Mouse (Mus musculus) liver, adult 2 months (tissue): Measurements from ENCODE around the gene Hist3h2a. TPM values are rescaled to one million over a fixed set of nuclear protein-coding genes. Genes with fewer than 3 reads are reported as not detected.

Source experiments
- DNase-seq: peaks from one replicate; pipeline ENCODE4 v3.0.0-alpha.2; 2011; ENCODE audit warnings: low read depth, low spot score; ENCODE audit errors: extremely low read depth
- H3K27ac ChIP-seq: fragments of 200-500 bp; replicated peaks from 2 replicates; pipeline ENCODE4 v1.5.1; 2012; ENCODE audit warnings: low read depth, mild to moderate bottlenecking, control low read depth, inconsistent platforms, low read length; ENCODE audit not compliant: insufficient read depth
- H3K27me3 ChIP-seq: fragments of 200-500 bp; 2 replicates; pipeline ENCODE4 v1.6.1; 2012; ENCODE audit warnings: mild to moderate bottlenecking, moderate library complexity, low read length, inconsistent platforms; ENCODE audit not compliant: control insufficient read depth, insufficient read depth
- H3K36me3 ChIP-seq: fragments of 200-500 bp; 2 replicates; pipeline ENCODE4 v1.6.1; 2012; ENCODE audit warnings: low read length, inconsistent platforms; ENCODE audit not compliant: control insufficient read depth, insufficient read depth
- H3K4me1 ChIP-seq: fragments of 200-500 bp; 2 replicates; pipeline ENCODE4 v1.6.1; 2011; ENCODE audit warnings: low read length; ENCODE audit not compliant: control insufficient read depth, insufficient read depth
- H3K4me3 ChIP-seq: fragments of 200-500 bp; 2 replicates; pipeline ENCODE4 v1.5.1; 2011; ENCODE audit warnings: low read depth, mild to moderate bottlenecking, control low read depth, low read length, moderate library complexity; ENCODE audit not compliant: insufficient read depth
- H3K79me2 ChIP-seq: fragments of 200-500 bp; 2 replicates; pipeline ENCODE4 v1.6.1; 2012; ENCODE audit warnings: inconsistent platforms, mild to moderate bottlenecking, low read length, moderate library complexity; ENCODE audit not compliant: control insufficient read depth, insufficient read depth
- H3K9ac ChIP-seq: fragments of 200-500 bp; 2 replicates; pipeline ENCODE4 v1.6.1; 2012; ENCODE audit warnings: low read depth, mild to moderate bottlenecking, control low read depth, inconsistent platforms, low read length
- CTCF ChIP-seq: fragments of 200-500 bp; IDR thresholded peaks from 2 replicates; pipeline ENCODE4 v1.5.1; 2011; ENCODE audit warnings: low read depth, low read length, control low read depth
- POLR2A ChIP-seq: fragments of 200-500 bp; IDR thresholded peaks from 2 replicates; pipeline ENCODE4 v1.6.1; 2011; ENCODE audit warnings: low read length, control low read depth; ENCODE audit not compliant: insufficient read depth; ENCODE audit errors: extremely low read depth
- WGBS: fragments of 180-500 bp; shearing (Covaris S2); methylation state at CpG from one replicate; pipeline ENCODE4 v1.1.7; 2018; 5-methylcytosine and 5-hydroxymethylcytosine counted together
- polyA plus RNA-seq: library from polyadenylated mRNA; depleted of rRNA; stranded (reverse); fragments of >200 nt; gene quantifications from 2 replicates; pipeline ENCODE4 v1.2.3, GENCODE M21; 2012
- total RNA-seq: library from RNA; depleted of rRNA; stranded (reverse); fragments of >200 nt; gene quantifications from 2 replicates; pipeline ENCODE4 v1.2.3, GENCODE M21; 2014

Gene Hist3h2a
- total and polyA plus RNA-seq, 2 experiments: 2.7 to 7.8 TPM

DNA sequence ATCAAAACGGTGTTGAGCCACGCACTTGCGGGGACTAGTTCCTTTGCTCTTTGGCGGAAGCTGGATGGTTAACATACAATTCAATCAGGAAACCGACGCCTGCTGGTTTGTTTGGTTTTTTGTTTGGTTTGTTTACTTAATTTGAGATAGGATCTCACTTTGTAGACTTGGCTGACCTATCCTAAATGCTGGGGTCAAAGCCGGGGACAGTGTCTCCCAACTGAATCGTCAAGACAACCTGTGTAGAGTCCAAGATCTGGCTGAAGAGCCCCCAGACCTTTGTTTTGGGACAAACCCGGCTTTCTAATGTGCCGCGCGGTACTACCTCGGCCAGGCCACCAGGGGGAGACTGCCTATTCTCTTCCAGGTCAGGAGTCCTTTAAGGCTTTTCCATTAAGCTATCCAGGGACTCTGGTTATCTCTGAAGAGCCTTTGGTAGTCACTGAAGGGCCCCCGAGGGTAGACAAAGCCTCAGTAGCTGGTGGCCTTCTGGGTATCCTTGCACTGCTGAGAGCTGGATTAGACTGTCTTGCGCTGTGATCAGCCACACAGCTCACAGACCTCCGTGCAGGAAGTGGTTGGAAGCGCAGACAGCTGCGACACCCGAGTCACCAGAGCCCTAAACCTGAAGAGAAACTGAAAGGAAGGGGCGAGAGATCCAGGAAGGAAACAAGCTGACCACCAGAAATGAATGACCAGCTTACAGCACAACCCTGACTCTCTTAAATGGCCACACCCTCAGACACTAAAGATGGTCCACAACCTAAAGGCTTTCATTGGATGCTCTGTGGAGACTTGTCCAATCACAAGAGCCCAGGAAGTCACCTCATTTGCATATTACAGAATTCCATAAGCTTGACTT lies 26.5 kb upstream of the Hist3h2a start:
- H3K9ac ChIP-seq: peak overlapping the region; percentile 60
- WGBS: 11% methylated on average over 20 of the region's 20 CpGs
- peaks cover 6% of the 10 kb centered on the region; the same call in 1 of the 2 replicates for H3K36me3 ChIP-seq
- peak overlapping the region; percentile 83 for H3K27ac ChIP-seq
- H3K4me1 ChIP-seq: peaks cover 8% of the 10 kb centered on the region
- peak; percentile 89 for DNase-seq
- no peaks in the 10 kb centered on the region for H3K79me2 ChIP-seq
- no peak for TF ChIP-seq POLR2A
- TF ChIP-seq CTCF: peak; percentile 79
- peak overlapping the region; percentile 8 for H3K4me3 ChIP-seq
- no peaks in the 10 kb centered on the region for H3K27me3 ChIP-seq

DNA sequence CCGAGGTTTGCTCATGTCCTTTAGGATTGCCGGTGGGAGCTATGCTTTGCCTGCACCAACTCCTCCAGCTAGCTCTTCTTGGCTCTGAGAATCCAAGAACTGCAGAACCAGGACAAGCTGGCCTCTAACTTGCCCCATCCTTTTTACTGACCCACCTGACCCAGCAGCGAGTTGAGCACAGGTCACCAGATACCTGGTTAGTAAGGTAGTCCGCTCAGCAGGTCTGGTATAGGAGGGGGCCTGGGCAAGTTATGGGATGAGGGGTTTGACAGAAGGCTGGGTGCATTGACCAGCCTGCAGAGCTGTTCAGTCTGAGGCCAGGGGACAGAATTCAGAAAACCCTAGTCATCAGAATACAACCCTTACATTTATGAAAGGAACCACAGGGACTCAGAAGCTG lies 25.4 kb upstream of the Hist3h2a start:
- Histone ChIP-seq H3K79me2 (no peaks in the 10 kb centered on the region), H3K4me1 (peaks cover 8% of the 10 kb centered on the region), H3K4me3 (no peak overlapping the region), H3K27me3 (no peaks in the 10 kb centered on the region), H3K27ac (no peak overlapping the region), H3K9ac (no peak overlapping the region), H3K36me3 (peaks cover 6% of the 10 kb centered on the region; the same call in 1 of the 2 replicates)
- WGBS: 59% methylated on average over 4 of the region's 4 CpGs
- no peak for DNase-seq
- TF ChIP-seq POLR2A: no peak
- TF ChIP-seq CTCF: no peak

- Histone ChIP-seq H3K27ac (no peak overlapping the region), H3K79me2 (no peaks in the 10 kb centered on the region), H3K4me1 (peaks cover 8% of the 10 kb centered on the region), H3K4me3 (no peak overlapping the region), H3K27me3 (no peaks in the 10 kb centered on the region), H3K36me3 (peaks cover 6% of the 10 kb centered on the region; the same call in 1 of the 2 replicates), H3K9ac (no peak overlapping the region)
- TF ChIP-seq POLR2A: no peak
- TF ChIP-seq CTCF: no peak
- WGBS: 33% methylated on average over 3 of the region's 3 CpGs
- peak; percentile 53 for DNase-seq
These were observed 24.8 kb upstream of the Hist3h2a start for GRCm38 (mm10) chr11:58929641-58930040.

DNA sequence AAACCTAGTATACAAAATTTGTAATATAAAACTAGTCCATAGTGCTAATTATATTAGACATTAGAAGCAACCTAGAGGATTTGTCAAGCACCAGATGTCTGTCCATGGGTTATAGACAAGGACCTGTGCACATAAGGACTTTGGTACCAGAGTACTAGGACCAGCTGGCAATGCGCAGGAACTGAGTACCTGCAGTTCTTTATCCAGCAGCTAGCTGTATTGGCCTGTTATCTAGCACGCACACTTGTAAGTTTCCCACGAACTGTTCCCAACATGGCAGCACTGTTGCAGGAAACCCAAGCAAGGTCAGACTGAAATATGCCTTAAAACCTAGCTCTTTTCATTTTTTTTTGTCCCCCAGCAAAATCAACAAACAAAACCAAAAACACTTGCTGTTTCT lies 24.2 kb upstream of the Hist3h2a start:
- peak; percentile 75 for DNase-seq
- Histone ChIP-seq H3K36me3 (peaks cover 9% of the 10 kb centered on the region), H3K79me2 (no peaks in the 10 kb centered on the region), H3K9ac (no peak overlapping the region), H3K4me1 (peaks cover 8% of the 10 kb centered on the region), H3K27me3 (no peaks in the 10 kb centered on the region), H3K4me3 (no peak overlapping the region), H3K27ac (no peak overlapping the region)
- WGBS: 48% methylated on average over 3 of the region's 3 CpGs
- TF ChIP-seq POLR2A: no peak
- no peak for TF ChIP-seq CTCF

DNA sequence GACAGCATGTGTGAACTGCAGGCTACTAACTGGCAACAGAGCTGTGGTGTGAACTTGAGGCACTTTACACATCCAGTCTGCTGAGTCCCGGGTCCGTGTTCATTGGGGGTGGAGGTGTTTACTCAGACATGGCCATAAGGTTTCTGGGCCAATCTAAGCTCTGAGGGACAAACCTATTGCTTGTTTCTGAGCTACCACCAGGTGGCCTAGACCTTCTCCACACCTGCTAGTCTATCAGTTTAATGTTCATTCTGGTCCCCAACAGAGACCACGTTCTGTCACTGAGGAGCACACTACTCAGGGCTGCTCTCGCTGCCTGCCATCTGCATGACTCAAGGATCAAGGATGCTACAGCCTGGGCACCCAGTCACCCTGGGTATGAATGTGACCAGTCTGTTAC lies 22.9 kb upstream of the Hist3h2a start:
- no peak overlapping the region for H3K4me3 ChIP-seq
- no peak for DNase-seq
- no peaks in the 10 kb centered on the region for H3K27me3 ChIP-seq
- H3K9ac ChIP-seq: no peak overlapping the region
- H3K27ac ChIP-seq: no peak overlapping the region
- 46% methylated on average over 4 of the region's 4 CpGs for WGBS
- H3K79me2 ChIP-seq: no peaks in the 10 kb centered on the region
- peaks cover 18% of the 10 kb centered on the region for H3K36me3 ChIP-seq
- TF ChIP-seq CTCF (no peak), POLR2A (no peak)
- peaks cover 6% of the 10 kb centered on the region; the same call in 1 of the 2 replicates for H3K4me1 ChIP-seq

GRCm38 (mm10) chr11:58937909-58938308 lies 16.6 kb upstream of the Hist3h2a start:
- Histone ChIP-seq H3K9ac (peak overlapping the region; percentile 94), H3K27ac (peak overlapping the region; percentile 84), H3K4me1 (peaks cover 10% of the 10 kb centered on the region), H3K79me2 (no peaks in the 10 kb centered on the region; the same call in 1 of the 2 replicates), H3K36me3 (peaks cover 15% of the 10 kb centered on the region), H3K27me3 (no peaks in the 10 kb centered on the region), H3K4me3 (peak overlapping the region; percentile 74)
- TF ChIP-seq POLR2A (no peak), CTCF (no peak)
- no peak for DNase-seq
- 3% methylated on average over 13 of the region's 13 CpGs for WGBS
